Mouse (Mus musculus): ENCODE measurements around the gene Slc44a1. TPM values are rescaled to one million over a fixed set of nuclear protein-coding genes. Genes with fewer than 3 reads are reported as not detected.

The Slc44a1 gene
- polyA plus RNA-seq, 1 experiment from 2014 or later: 51.5 TPM

DNA sequence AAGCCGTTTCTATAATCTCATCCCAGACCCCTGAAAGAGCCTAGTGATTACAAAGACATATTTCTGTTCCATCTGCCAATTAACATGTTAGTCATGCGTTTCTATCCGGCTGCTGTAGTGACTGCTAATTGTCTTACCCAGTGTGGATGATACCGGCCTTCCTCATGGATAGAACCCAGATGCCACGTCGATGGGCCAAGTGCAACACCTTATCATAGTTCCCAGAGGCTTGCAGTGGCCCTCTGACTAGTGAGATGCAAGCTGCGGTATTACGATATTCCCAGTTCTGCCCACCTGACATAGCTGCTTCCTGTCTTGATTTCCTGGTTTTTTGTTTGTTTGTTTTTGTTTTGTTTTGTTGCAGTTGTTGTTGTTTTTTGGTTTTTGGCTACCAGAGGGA is 151.7 kb downstream of the Slc44a1 start:
- H3K4me3 ChIP-seq (ENCODE audit: low read depth, low read length): no peak overlapping the region
- H3K9ac ChIP-seq: no peak overlapping the region
- DNase-seq (no peak), ATAC-seq (ENCODE audit: insufficient read depth) (no peak)
- WGBS: 76% methylated on average over 8 of the region's 8 CpGs
- no peaks in the 10 kb centered on the region for H3K36me3 ChIP-seq (ENCODE audit: insufficient read depth)
- no peak overlapping the region for H3K27ac ChIP-seq (ENCODE audit: low read depth)
- 0 out of 2 replicates have a peak, but pooled peaks cover 4% of the 10 kb centered on the region for H3K4me1 ChIP-seq (ENCODE audit: insufficient read depth)
- no peak overlapping the region for H3K4me2 ChIP-seq
- no peaks in the 10 kb centered on the region for H3K27me3 ChIP-seq (ENCODE audit: insufficient read depth, low read length)
- TF ChIP-seq CTCF (IDR thresholded peaks at IDR 0.05; ENCODE audit: low read depth): no peak
- H3K9me3 ChIP-seq (ENCODE audit: low read depth, low read length): no peaks in the 10 kb centered on the region

DNA sequence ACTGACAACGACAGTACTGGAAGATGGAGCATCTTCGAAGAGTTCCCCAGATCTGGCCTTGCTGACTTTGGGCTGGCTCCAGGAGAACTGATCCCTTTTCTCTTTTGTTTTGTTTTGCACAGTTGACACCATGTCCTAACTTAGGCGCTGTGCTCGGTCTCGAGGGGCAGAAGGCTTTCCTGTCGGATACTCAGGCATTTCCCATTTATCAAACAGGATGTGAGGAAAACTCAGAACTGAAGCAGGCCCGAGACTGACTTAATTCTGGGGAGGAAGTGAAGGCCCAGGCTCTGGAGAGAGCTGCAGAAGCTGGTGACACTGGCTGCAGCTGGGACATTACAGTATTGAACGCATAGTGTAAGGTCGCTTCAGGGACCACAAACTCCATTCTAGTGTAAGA is 152.2 kb downstream of the Slc44a1 start:
- Histone ChIP-seq H3K27me3 (ENCODE audit: insufficient read depth, low read length) (no peaks in the 10 kb centered on the region), H3K27ac (ENCODE audit: low read depth) (peak overlapping the region; percentile 38; the same call in 1 of the 2 replicates), H3K36me3 (ENCODE audit: insufficient read depth) (no peaks in the 10 kb centered on the region), H3K9ac (no peak overlapping the region), H3K9me3 (ENCODE audit: low read depth, low read length) (no peaks in the 10 kb centered on the region), H3K4me1 (ENCODE audit: insufficient read depth) (0 out of 2 replicates have a peak, but pooled peaks cover 4% of the 10 kb centered on the region), H3K4me3 (ENCODE audit: low read depth, low read length) (no peak overlapping the region), H3K4me2 (no peak overlapping the region)
- WGBS: 49% methylated on average over 9 of the region's 9 CpGs
- ATAC-seq (ENCODE audit: insufficient read depth): peak; percentile 40; the same call in 1 of the 2 replicates
- peak; percentile 62 for DNase-seq
- no peak for TF ChIP-seq CTCF (IDR thresholded peaks at IDR 0.05; ENCODE audit: low read depth)

DNA sequence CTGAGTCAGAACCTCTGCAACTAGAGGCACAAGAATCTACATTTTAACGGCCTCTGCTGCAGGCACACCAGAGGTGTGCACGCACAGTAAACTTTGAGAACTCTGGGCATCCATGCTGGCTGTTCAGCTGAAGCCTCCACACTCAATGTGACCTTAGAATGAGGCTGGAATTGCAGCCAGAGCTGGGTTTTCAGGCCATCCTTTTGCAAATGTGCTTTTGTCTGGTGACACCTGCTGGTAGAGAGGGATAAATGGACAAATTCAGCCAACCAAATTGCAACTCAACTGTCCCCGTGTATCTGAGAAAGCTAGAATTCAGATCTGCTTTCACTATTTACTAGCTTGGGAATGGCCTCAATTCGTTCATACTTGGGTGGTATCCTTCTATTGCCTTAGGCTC is 154.0 kb downstream of the Slc44a1 start:
- Histone ChIP-seq H3K27ac (ENCODE audit: low read depth) (no peak overlapping the region), H3K36me3 (ENCODE audit: insufficient read depth) (no peaks in the 10 kb centered on the region), H3K27me3 (ENCODE audit: insufficient read depth, low read length) (no peaks in the 10 kb centered on the region), H3K4me1 (ENCODE audit: insufficient read depth) (0 out of 2 replicates have a peak, but pooled peaks cover 4% of the 10 kb centered on the region), H3K9ac (no peak overlapping the region), H3K4me3 (ENCODE audit: low read depth, low read length) (no peak overlapping the region), H3K9me3 (ENCODE audit: low read depth, low read length) (no peaks in the 10 kb centered on the region), H3K4me2 (no peak overlapping the region)
- peak; percentile 88 for TF ChIP-seq CTCF (IDR thresholded peaks at IDR 0.05; ENCODE audit: low read depth)
- ATAC-seq (ENCODE audit: insufficient read depth) (peak; percentile 42; the same call in 1 of the 2 replicates), DNase-seq (peak; percentile 91)
- WGBS: 27% methylated on average over 4 of the region's 4 CpGs

DNA sequence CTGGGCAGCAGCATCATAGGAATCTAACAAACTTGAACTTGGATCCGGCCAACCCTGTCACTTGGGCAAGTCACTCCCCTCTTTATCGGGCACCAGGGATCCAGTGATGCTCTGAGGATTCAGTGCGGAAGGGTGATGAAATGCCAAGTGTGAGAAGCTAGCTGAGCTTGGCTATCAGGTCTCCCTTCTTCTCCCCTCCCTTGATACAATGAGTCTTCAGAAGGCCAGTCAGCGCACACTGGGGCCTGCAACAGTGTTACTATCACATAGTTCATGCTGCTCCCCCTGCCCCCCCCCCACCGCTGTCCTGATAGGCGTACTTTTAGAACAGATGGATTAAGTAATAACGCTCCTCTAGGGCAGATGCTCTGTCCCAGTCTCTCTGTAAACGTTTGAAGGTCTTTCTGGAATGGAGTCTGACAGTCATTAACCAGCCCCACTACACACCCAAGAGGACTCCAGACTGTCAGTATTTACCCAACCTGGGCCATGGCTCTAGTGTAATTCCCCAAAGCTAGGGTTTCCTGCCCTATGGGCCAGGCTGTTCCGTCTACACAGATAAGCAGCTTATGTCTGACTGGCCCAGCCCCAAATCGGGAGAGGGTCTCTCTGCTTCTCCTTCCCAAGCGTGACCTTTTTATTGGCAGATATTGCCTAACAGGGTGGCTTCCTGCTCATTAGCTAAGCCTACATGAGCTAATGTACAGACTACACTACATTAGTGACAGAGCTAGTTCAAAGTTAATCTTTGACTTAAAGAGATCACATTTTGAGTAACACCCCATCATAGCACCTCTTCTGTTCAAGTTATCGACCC is 155.2 kb downstream of the Slc44a1 start:
- H3K9ac ChIP-seq: no peak overlapping the region
- H3K4me1 ChIP-seq (ENCODE audit: insufficient read depth): 0 out of 2 replicates have a peak, but pooled peaks cover 4% of the 10 kb centered on the region
- no peak overlapping the region for H3K4me3 ChIP-seq (ENCODE audit: low read depth, low read length)
- no peak overlapping the region for H3K27ac ChIP-seq (ENCODE audit: low read depth)
- no peak for TF ChIP-seq CTCF (IDR thresholded peaks at IDR 0.05; ENCODE audit: low read depth)
- no peaks in the 10 kb centered on the region for H3K9me3 ChIP-seq (ENCODE audit: low read depth, low read length)
- no peak for DNase-seq
- no peaks in the 10 kb centered on the region for H3K27me3 ChIP-seq (ENCODE audit: insufficient read depth, low read length)
- H3K4me2 ChIP-seq: no peak overlapping the region
- peak; percentile 41; the same call in 1 of the 2 replicates for ATAC-seq (ENCODE audit: insufficient read depth)
- H3K36me3 ChIP-seq (ENCODE audit: insufficient read depth): no peaks in the 10 kb centered on the region
- 50% methylated on average over 12 of the region's 12 CpGs for WGBS

DNA sequence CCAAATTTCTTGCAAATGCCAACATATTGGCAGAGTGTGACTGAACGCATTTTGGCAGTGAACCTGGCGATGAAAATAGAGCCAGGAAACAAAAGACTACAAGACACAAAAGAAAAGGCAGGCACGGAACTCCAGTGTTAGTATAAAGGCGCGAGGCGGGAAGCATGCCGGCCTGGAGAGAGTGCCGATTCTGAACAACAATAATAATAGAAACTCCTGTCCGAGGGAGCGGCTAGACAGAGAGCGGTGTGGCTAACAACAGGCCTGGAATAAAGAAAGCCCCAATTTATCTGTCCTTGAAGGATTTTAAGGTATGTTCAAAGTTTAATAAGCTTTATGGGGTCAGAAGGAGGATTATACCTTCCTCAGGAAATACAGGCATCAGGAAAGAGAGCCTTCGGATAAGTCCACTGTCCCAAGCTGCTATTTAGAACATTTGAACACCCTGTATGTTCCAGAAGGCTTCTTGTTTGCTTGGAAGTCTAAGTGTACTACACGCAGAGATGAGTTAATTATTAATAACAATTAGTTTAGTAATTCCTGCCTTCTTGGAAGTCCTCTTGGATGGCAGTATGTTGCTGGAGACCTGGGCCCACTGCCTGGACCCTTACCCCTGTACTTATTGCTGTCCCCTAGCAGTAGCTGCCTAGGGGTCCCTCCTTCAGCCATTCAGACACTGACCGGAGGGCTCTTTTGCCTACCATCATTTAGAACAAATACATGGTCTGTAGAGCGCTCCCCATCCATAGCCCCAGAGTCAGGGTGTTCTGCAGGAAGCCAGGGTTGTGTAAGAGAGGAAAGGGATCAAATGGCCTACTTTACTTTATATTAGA is 156.1 kb downstream of the Slc44a1 start:
- Histone ChIP-seq H3K27me3 (ENCODE audit: insufficient read depth, low read length) (no peaks in the 10 kb centered on the region), H3K36me3 (ENCODE audit: insufficient read depth) (no peaks in the 10 kb centered on the region), H3K4me2 (no peak overlapping the region), H3K9me3 (ENCODE audit: low read depth, low read length) (no peaks in the 10 kb centered on the region), H3K27ac (ENCODE audit: low read depth) (no peak overlapping the region), H3K4me3 (ENCODE audit: low read depth, low read length) (no peak overlapping the region), H3K9ac (no peak overlapping the region), H3K4me1 (ENCODE audit: insufficient read depth) (0 out of 2 replicates have a peak, but pooled peaks cover 4% of the 10 kb centered on the region)
- DNase-seq (peak; percentile 47), ATAC-seq (ENCODE audit: insufficient read depth) (no peak)
- WGBS: 65% methylated on average over 15 of the region's 15 CpGs
- no peak for TF ChIP-seq CTCF (IDR thresholded peaks at IDR 0.05; ENCODE audit: low read depth)

DNA sequence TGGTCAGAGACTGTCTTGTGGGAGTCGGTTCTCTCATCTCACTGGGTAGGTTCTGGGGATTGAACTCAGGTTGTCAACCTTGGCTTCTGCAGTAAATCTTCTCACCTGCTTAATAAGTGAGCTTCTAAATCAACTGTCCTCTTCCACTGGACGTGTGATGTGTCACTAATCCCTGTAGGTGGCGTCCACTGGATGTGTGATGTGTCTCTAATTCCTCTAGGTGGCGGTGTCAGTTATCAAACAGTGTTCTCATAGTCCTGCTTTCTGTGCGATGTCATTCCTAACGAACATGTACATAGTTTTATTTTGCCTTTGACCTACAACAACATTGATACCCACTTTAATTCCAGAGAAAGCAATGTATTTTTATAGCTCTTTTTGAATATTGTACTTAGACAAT is 160.2 kb downstream of the Slc44a1 start:
- no peak overlapping the region for H3K9ac ChIP-seq
- H3K4me2 ChIP-seq: no peak overlapping the region
- no peak overlapping the region for H3K27ac ChIP-seq (ENCODE audit: low read depth)
- peak; percentile 86 for TF ChIP-seq CTCF (IDR thresholded peaks at IDR 0.05; ENCODE audit: low read depth)
- no peaks in the 10 kb centered on the region for H3K36me3 ChIP-seq (ENCODE audit: insufficient read depth)
- no peak for ATAC-seq (ENCODE audit: insufficient read depth)
- DNase-seq: peak; percentile 75
- no peak overlapping the region for H3K4me3 ChIP-seq (ENCODE audit: low read depth, low read length)
- H3K4me1 ChIP-seq (ENCODE audit: insufficient read depth): 0 out of 2 replicates have a peak, but pooled peaks cover 4% of the 10 kb centered on the region
- H3K9me3 ChIP-seq (ENCODE audit: low read depth, low read length): no peaks in the 10 kb centered on the region
- H3K27me3 ChIP-seq (ENCODE audit: insufficient read depth, low read length): no peaks in the 10 kb centered on the region
- 51% methylated on average over 6 of the region's 6 CpGs for WGBS
